Mouse (Mus musculus): ENCODE measurements at regions not wholly inside any gene's neighbourhood (a gene's known extent, or its start where the extent isn't known, plus 50 kb on each side); places are given as distances from the start of the nearest gene placed in this dataset.

- no peak for DNase-seq (ENCODE audit: low spot score in 2 of 2)
These were observed 212.2 kb downstream of the Enc1 start for GRCm38 (mm10) chr13:97453090-97453430.

GRCm38 (mm10) chr13:97452386-97453089 is 211.6 kb downstream of the Enc1 start:
- DNase-seq (ENCODE audit: low spot score in 2 of 2): no peak

GRCm38 (mm10) chr13:97451276-97451675 is 210.4 kb downstream of the Enc1 start:
- DNase-seq (ENCODE audit: low spot score in 2 of 2): no peak

GRCm38 (mm10) chr13:97448123-97448522 is 207.2 kb downstream of the Enc1 start:
- no peak for DNase-seq (ENCODE audit: low spot score in 2 of 2)

GRCm38 (mm10) chr13:97443731-97444428 is 203.0 kb downstream of the Enc1 start:
- DNase-seq (ENCODE audit: low spot score in 2 of 2): no peak

- no peak for DNase-seq (ENCODE audit: low spot score in 2 of 2)
These were observed 201.9 kb downstream of the Enc1 start for GRCm38 (mm10) chr13:97442806-97443205.

- no peak for DNase-seq (ENCODE audit: low spot score in 2 of 2)
These were observed 201.4 kb downstream of the Enc1 start for GRCm38 (mm10) chr13:97442283-97442682.

GRCm38 (mm10) chr13:97441803-97442202 is 200.9 kb downstream of the Enc1 start:
- DNase-seq (ENCODE audit: low spot score in 2 of 2): no peak

GRCm38 (mm10) chr13:97439216-97439979 is 198.5 kb downstream of the Enc1 start:
- no peak for DNase-seq (ENCODE audit: low spot score in 2 of 2)

- no peak for DNase-seq (ENCODE audit: low spot score in 2 of 2)
These were observed 197.8 kb downstream of the Enc1 start for GRCm38 (mm10) chr13:97438692-97439091.

GRCm38 (mm10) chr13:97438277-97438676 is 197.4 kb downstream of the Enc1 start:
- no peak for DNase-seq (ENCODE audit: low spot score in 2 of 2)

- no peak for DNase-seq (ENCODE audit: low spot score in 2 of 2)
These were observed 195.9 kb downstream of the Enc1 start for GRCm38 (mm10) chr13:97436719-97437350.

- DNase-seq (ENCODE audit: low spot score in 2 of 2): no peak
These were observed 195.2 kb downstream of the Enc1 start for GRCm38 (mm10) chr13:97435865-97436718.

- no peak for DNase-seq (ENCODE audit: low spot score in 2 of 2)
These were observed 194.3 kb downstream of the Enc1 start for GRCm38 (mm10) chr13:97434961-97435864.

GRCm38 (mm10) chr13:97434167-97434566 is 193.3 kb downstream of the Enc1 start:
- DNase-seq (ENCODE audit: low spot score in 2 of 2): no peak

- no peak for DNase-seq (ENCODE audit: low spot score in 2 of 2)
These were observed 191.7 kb downstream of the Enc1 start for GRCm38 (mm10) chr13:97432627-97433026.

GRCm38 (mm10) chr13:97430885-97431284 is 190.0 kb downstream of the Enc1 start:
- no peak for DNase-seq (ENCODE audit: low spot score in 2 of 2)

GRCm38 (mm10) chr13:97428163-97428562 is 187.3 kb downstream of the Enc1 start:
- no peak for DNase-seq (ENCODE audit: low spot score in 2 of 2)

GRCm38 (mm10) chr13:97427537-97427936 is 186.6 kb downstream of the Enc1 start:
- no peak for DNase-seq (ENCODE audit: low spot score in 2 of 2)

GRCm38 (mm10) chr13:97425731-97426130 is 184.8 kb downstream of the Enc1 start:
- DNase-seq (ENCODE audit: low spot score in 2 of 2): no peak

All from urinary bladder, adult 18-20 months (tissue).